Mouse (Mus musculus): ENCODE results near the gene Nova1. TPM values are rescaled to one million over a fixed set of nuclear protein-coding genes. Genes with fewer than 3 reads are reported as not detected.

Gene Nova1
- polyA plus RNA-seq, 1 experiment from 2014 or later: 3.7 TPM

- ATAC-seq (replicated peaks; ENCODE audit: insufficient number of reproducible peaks, low FRiP score, low TSS enrichment, low read depth): no peak
- no peak overlapping the region for H3K27ac ChIP-seq (replicated peaks; ENCODE audit: low read depth, low read length)
- no peaks in the 10 kb centered on the region for H3K36me3 ChIP-seq (replicated peaks; ENCODE audit: control insufficient read depth, insufficient read depth, low read depth, low read length)
- H3K4me2 ChIP-seq (ENCODE audit: low read depth, low read length): no peak overlapping the region
- no peak for DNase-seq (ENCODE audit: low spot score)
- H3K4me1 ChIP-seq (ENCODE audit: control insufficient read depth, insufficient read depth, low read length): no peaks in the 10 kb centered on the region
- no peak overlapping the region for H3K4me3 ChIP-seq (ENCODE audit: low read depth, low read length)
- WGBS: 95% methylated on average over 1 of the region's 1 CpGs
- no peak overlapping the region for H3K9ac ChIP-seq (replicated peaks; ENCODE audit: low read length)
- no peaks in the 10 kb centered on the region for H3K9me3 ChIP-seq (replicated peaks; ENCODE audit: control insufficient read depth, low read length)
- H3K27me3 ChIP-seq (ENCODE audit: control insufficient read depth, insufficient read depth, low read length): no peaks in the 10 kb centered on the region
Observed at GRCm38 (mm10) chr12:46801311-46801710, 17.4 kb downstream of the Nova1 start.

GRCm38 (mm10) chr12:46782301-46783280 lies 36.1 kb downstream of the Nova1 start:
- Histone ChIP-seq H3K4me1 (ENCODE audit: control insufficient read depth, insufficient read depth, low read length) (no peaks in the 10 kb centered on the region), H3K4me2 (ENCODE audit: low read depth, low read length) (no peak overlapping the region), H3K9me3 (replicated peaks; ENCODE audit: control insufficient read depth, low read length) (no peaks in the 10 kb centered on the region), H3K36me3 (replicated peaks; ENCODE audit: control insufficient read depth, insufficient read depth, low read depth, low read length) (no peaks in the 10 kb centered on the region), H3K9ac (replicated peaks; ENCODE audit: low read length) (no peak overlapping the region), H3K4me3 (ENCODE audit: low read depth, low read length) (no peak overlapping the region), H3K27ac (replicated peaks; ENCODE audit: low read depth, low read length) (no peak overlapping the region), H3K27me3 (ENCODE audit: control insufficient read depth, insufficient read depth, low read length) (no peaks in the 10 kb centered on the region)
- DNase-seq (ENCODE audit: low spot score) (no peak), ATAC-seq (replicated peaks; ENCODE audit: insufficient number of reproducible peaks, low FRiP score, low TSS enrichment, low read depth) (no peak)
- 68% methylated on average over 8 of the region's 8 CpGs for WGBS

- H3K27me3 ChIP-seq (ENCODE audit: control insufficient read depth, insufficient read depth, low read length): no peaks in the 10 kb centered on the region
- H3K4me2 ChIP-seq (ENCODE audit: low read depth, low read length): no peak overlapping the region
- H3K36me3 ChIP-seq (replicated peaks; ENCODE audit: control insufficient read depth, insufficient read depth, low read depth, low read length): no peaks in the 10 kb centered on the region
- no peaks in the 10 kb centered on the region for H3K9me3 ChIP-seq (replicated peaks; ENCODE audit: control insufficient read depth, low read length)
- no peaks in the 10 kb centered on the region for H3K4me1 ChIP-seq (ENCODE audit: control insufficient read depth, insufficient read depth, low read length)
- H3K4me3 ChIP-seq (ENCODE audit: low read depth, low read length): no peak overlapping the region
- DNase-seq (ENCODE audit: low spot score): no peak
- H3K27ac ChIP-seq (replicated peaks; ENCODE audit: low read depth, low read length): no peak overlapping the region
- H3K9ac ChIP-seq (replicated peaks; ENCODE audit: low read length): no peak overlapping the region
- ATAC-seq (replicated peaks; ENCODE audit: insufficient number of reproducible peaks, low FRiP score, low TSS enrichment, low read depth): no peak
Observed at GRCm38 (mm10) chr12:46781481-46781880, 37.2 kb downstream of the Nova1 start.

- Histone ChIP-seq H3K9me3 (replicated peaks; ENCODE audit: control insufficient read depth, low read length) (no peaks in the 10 kb centered on the region), H3K4me3 (ENCODE audit: low read depth, low read length) (no peak overlapping the region), H3K9ac (replicated peaks; ENCODE audit: low read length) (no peak overlapping the region), H3K27me3 (ENCODE audit: control insufficient read depth, insufficient read depth, low read length) (no peaks in the 10 kb centered on the region), H3K27ac (replicated peaks; ENCODE audit: low read depth, low read length) (no peak overlapping the region), H3K36me3 (replicated peaks; ENCODE audit: control insufficient read depth, insufficient read depth, low read depth, low read length) (no peaks in the 10 kb centered on the region), H3K4me1 (ENCODE audit: control insufficient read depth, insufficient read depth, low read length) (no peaks in the 10 kb centered on the region), H3K4me2 (ENCODE audit: low read depth, low read length) (no peak overlapping the region)
- no peak for ATAC-seq (replicated peaks; ENCODE audit: insufficient number of reproducible peaks, low FRiP score, low TSS enrichment, low read depth)
- 72% methylated on average over 2 of the region's 2 CpGs for WGBS
- DNase-seq (ENCODE audit: low spot score): no peak
Observed at GRCm38 (mm10) chr12:46780983-46781382, 37.7 kb downstream of the Nova1 start.

- Histone ChIP-seq H3K4me2 (ENCODE audit: low read depth, low read length) (no peak overlapping the region), H3K4me1 (ENCODE audit: control insufficient read depth, insufficient read depth, low read length) (no peaks in the 10 kb centered on the region), H3K27ac (replicated peaks; ENCODE audit: low read depth, low read length) (no peak overlapping the region), H3K36me3 (replicated peaks; ENCODE audit: control insufficient read depth, insufficient read depth, low read depth, low read length) (no peaks in the 10 kb centered on the region), H3K9ac (replicated peaks; ENCODE audit: low read length) (no peak overlapping the region), H3K4me3 (ENCODE audit: low read depth, low read length) (no peak overlapping the region), H3K27me3 (ENCODE audit: control insufficient read depth, insufficient read depth, low read length) (no peaks in the 10 kb centered on the region), H3K9me3 (replicated peaks; ENCODE audit: control insufficient read depth, low read length) (no peaks in the 10 kb centered on the region)
- DNase-seq (ENCODE audit: low spot score) (no peak), ATAC-seq (replicated peaks; ENCODE audit: insufficient number of reproducible peaks, low FRiP score, low TSS enrichment, low read depth) (no peak)
- 67% methylated on average over 7 of the region's 7 CpGs for WGBS
Observed at GRCm38 (mm10) chr12:46759450-46759849, 59.3 kb downstream of the Nova1 start.

- 72% methylated on average over 4 of the region's 4 CpGs for WGBS
- H3K27ac ChIP-seq (replicated peaks; ENCODE audit: low read depth, low read length): no peak overlapping the region
- no peak overlapping the region for H3K9ac ChIP-seq (replicated peaks; ENCODE audit: low read length)
- H3K4me2 ChIP-seq (ENCODE audit: low read depth, low read length): no peak overlapping the region
- no peaks in the 10 kb centered on the region for H3K27me3 ChIP-seq (ENCODE audit: control insufficient read depth, insufficient read depth, low read length)
- H3K9me3 ChIP-seq (replicated peaks; ENCODE audit: control insufficient read depth, low read length): no peaks in the 10 kb centered on the region
- no peak overlapping the region for H3K4me3 ChIP-seq (ENCODE audit: low read depth, low read length)
- no peak for ATAC-seq (replicated peaks; ENCODE audit: insufficient number of reproducible peaks, low FRiP score, low TSS enrichment, low read depth)
- H3K36me3 ChIP-seq (replicated peaks; ENCODE audit: control insufficient read depth, insufficient read depth, low read depth, low read length): no peaks in the 10 kb centered on the region
- DNase-seq (ENCODE audit: low spot score): no peak
- H3K4me1 ChIP-seq (ENCODE audit: control insufficient read depth, insufficient read depth, low read length): no peaks in the 10 kb centered on the region
Observed at GRCm38 (mm10) chr12:46754325-46754848, 64.3 kb downstream of the Nova1 start.

- ATAC-seq (replicated peaks; ENCODE audit: insufficient number of reproducible peaks, low FRiP score, low TSS enrichment, low read depth) (no peak), DNase-seq (ENCODE audit: low spot score) (no peak)
- Histone ChIP-seq H3K27ac (replicated peaks; ENCODE audit: low read depth, low read length) (no peak overlapping the region), H3K9ac (replicated peaks; ENCODE audit: low read length) (no peak overlapping the region), H3K4me1 (ENCODE audit: control insufficient read depth, insufficient read depth, low read length) (no peaks in the 10 kb centered on the region), H3K36me3 (replicated peaks; ENCODE audit: control insufficient read depth, insufficient read depth, low read depth, low read length) (no peaks in the 10 kb centered on the region), H3K4me2 (ENCODE audit: low read depth, low read length) (no peak overlapping the region), H3K4me3 (ENCODE audit: low read depth, low read length) (no peak overlapping the region), H3K9me3 (replicated peaks; ENCODE audit: control insufficient read depth, low read length) (no peaks in the 10 kb centered on the region), H3K27me3 (ENCODE audit: control insufficient read depth, insufficient read depth, low read length) (no peaks in the 10 kb centered on the region)
- WGBS: 69% methylated on average over 3 of the region's 3 CpGs
Observed at GRCm38 (mm10) chr12:46753096-46753495, 65.6 kb downstream of the Nova1 start.

- H3K4me1 ChIP-seq (ENCODE audit: control insufficient read depth, insufficient read depth, low read length): no peaks in the 10 kb centered on the region
- no peak overlapping the region for H3K27ac ChIP-seq (replicated peaks; ENCODE audit: low read depth, low read length)
- no peak overlapping the region for H3K4me2 ChIP-seq (ENCODE audit: low read depth, low read length)
- DNase-seq (ENCODE audit: low spot score): no peak
- H3K27me3 ChIP-seq (ENCODE audit: control insufficient read depth, insufficient read depth, low read length): no peaks in the 10 kb centered on the region
- H3K9me3 ChIP-seq (replicated peaks; ENCODE audit: control insufficient read depth, low read length): no peaks in the 10 kb centered on the region
- no peak for ATAC-seq (replicated peaks; ENCODE audit: insufficient number of reproducible peaks, low FRiP score, low TSS enrichment, low read depth)
- H3K4me3 ChIP-seq (ENCODE audit: low read depth, low read length): no peak overlapping the region
- no peak overlapping the region for H3K9ac ChIP-seq (replicated peaks; ENCODE audit: low read length)
- H3K36me3 ChIP-seq (replicated peaks; ENCODE audit: control insufficient read depth, insufficient read depth, low read depth, low read length): no peaks in the 10 kb centered on the region
Observed at GRCm38 (mm10) chr12:46733261-46733660, 85.5 kb downstream of the Nova1 start.
